Mouse (Mus musculus) forelimb bud, embryonic 11.5 days (tissue): ENCODE measurements around the gene Tas2r143.

ENCODE experiments used
- DNase-seq: peaks from one replicate; pipeline ENCODE4 v3.0.0-alpha.2; 2012; ENCODE audit warnings: low read depth, low spot score

The Tas2r143 gene

DNA sequence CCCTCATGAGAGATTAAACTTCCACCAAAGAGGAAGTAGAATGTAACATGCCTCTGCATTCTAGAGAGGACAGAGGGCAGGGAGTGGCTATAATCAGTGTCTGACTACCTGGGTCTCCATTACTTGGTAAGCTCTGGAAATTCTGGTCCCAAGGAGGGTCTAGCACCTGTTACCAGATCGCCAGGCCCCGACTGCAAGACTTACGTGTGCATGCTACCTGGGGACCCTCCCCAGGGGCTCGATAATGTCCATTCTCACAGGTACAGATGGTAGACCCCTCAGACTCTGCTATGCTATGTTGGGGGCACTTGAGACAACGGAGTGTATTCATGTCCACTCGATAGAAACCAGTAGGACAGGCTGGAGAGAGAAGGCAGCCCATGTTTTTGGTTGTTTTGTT, 34.8 kb upstream of the Tas2r143 start:
- DNase-seq, result no peak

DNA sequence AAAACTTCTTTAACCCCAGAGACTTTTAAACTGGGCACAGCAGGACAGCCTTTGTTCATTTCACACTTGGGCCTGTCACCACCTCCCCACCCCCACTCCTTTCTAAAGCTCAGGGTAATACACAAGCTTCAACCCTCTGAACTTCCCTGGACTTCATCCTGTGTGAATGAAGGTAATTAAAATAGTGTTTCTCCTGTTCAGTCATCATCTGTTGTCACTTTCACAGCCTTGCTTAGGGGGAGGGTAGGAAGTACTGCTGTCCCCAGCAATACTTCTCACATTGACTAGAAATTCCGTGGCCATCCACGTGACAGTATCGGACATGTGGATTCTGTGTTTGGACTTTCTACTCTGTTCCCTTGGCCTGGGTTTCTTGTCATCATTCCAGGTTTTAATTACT, 30.2 kb upstream of the Tas2r143 start:
- DNase-seq, result no peak

DNA sequence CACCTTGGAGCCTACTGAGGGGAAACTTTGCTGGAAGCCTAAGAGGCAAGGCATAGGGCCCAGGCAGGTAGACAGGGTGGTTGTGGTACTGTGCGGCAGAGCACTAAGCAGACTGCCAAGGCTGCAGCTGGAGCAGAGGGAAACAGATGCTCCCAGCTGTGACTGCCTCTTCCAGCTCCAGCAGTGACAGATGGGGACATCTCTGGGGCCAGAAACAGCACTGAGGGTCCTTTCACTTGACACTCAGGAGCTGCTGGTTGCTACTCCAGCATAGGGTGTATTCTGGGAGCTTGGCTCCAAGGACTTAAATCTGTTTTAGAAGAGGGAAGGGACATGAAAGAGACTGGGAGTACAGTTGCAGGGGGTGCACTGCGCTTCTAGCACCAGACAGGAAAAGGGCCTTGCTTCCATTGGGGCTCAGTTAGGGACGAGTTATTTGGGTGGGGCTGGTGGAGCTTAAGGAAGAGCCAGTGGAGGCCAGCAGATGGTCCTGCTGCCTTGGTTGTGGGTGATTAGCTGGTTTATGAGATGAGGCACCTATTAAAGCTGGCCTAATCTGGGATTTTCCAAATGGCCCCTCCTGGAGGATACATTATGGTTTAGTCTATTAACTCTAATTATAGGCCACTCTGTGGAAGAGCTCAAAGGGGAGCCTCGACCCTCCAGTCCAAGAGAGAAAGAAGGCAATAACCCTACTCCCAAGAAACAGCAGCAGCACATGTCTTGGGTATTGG, 29.2 kb upstream of the Tas2r143 start:
- DNase-seq, result no peak

DNA sequence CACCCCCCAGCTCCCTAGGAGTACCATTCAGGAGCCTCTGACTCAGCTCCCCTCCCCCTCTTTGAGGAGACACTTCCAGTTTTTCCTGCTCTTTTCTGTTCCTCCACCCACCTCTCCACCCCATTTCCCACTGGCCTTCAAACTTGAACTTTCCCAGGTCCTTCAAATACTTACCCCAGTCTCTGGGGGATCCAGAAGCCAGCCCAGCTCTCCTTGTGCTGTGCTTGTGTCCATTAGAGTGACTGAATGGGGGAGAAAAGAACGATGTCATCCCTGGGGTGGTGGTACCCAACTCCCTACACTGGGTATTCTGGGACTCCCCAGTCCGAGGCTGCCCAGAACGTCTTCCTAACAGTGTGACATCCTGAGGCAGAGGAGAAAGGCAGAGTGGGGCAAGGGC, 28.0 kb upstream of the Tas2r143 start:
- DNase-seq, result no peak

DNA sequence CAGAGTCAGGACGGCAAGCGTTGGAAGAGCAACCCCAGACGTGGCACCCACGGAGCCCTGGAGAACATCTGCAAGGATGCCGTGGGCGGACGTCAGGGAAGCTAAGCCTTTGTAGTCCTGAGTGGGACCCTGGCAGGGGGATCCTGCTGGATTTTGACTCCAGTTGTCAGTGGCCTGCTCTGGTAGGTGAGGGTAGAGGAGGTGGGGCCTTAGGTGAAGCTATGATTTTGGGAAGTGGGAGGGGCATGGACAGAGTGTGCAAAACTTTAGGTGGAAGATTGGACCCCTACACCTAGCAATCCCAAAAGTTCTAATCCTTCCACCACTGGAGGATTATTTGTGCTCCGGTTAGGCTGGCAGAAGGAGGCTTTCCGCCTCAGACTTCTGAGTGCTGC, 27.6 kb upstream of the Tas2r143 start:
- DNase-seq, result no peak

DNA sequence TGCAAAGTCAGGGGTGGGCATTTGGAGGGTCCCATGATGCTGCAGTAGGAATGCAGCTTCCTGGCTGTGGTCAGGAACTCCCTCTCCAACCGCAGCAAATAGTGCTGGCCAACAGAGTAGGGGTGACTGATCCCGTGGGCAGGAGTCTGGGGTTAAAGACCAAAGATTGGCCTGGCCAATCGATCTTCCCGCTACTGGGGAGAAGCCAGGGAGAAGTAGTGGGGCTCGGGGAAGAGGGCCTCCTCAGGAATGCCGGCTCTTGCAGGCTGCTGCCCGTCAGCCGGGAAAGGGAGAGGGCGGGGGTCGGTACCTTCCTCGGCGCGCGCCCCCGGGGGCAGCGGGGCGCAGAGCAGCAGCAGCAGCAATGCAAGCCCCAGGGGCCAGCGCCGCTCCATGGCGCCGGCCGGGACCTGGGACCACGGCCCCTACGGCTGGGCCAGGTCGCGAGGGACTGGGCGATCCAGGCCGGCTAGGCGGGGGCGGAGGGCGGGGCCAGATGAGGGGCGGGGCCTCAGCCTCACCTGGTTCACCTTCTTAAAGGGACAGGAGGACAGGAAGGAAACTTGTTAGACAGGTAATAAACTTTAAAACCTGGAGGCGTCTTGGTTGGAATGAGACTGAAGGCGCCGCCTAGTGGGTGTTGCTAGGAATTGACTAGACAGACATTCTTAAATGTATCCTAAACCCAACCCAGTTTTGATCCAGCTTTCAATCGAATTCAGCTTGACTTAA, 27.1 kb upstream of the Tas2r143 start, which contains the start of gene Epha1:
Epha1 (minus strand) TSS at position 453 of the 732 bp plus-strand sequence.
- peak; percentile 63 for DNase-seq

DNA sequence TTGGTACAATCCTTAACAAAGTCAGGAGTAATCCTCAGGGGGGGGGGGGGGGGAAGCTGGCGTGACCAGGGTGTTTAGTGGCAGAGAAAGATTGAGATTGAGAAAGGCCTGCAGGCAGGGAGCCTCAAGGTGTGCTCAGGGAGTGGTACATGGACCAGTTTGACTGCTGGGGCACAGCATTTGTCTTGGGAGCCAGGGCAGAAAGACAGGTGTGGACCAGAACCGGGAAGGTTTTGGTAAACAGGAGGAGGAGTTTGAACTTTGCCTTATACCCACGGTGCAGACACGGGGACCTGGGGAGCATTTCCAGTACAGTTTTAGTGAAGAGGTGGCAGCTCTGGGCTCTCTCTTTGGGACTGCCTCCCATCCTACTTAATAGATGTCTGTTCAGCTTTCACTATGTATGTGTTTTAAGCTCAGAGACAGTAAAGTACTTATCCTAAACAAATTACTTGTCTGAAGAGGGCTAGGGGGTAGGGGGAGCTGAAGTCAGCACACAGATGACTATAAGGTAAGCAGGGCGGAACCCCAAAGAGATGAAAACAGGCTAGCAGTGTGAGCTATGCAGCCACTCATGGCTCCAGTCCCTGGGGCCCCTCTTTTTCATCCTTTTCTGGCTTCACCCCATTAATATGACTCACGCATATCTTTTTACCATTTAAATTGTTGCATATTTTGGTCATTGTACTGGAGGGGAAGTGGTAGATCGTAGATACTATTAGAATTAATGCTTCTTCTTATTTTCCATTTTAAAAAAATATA, 26.2 kb upstream of the Tas2r143 start:
- no peak for DNase-seq

DNA sequence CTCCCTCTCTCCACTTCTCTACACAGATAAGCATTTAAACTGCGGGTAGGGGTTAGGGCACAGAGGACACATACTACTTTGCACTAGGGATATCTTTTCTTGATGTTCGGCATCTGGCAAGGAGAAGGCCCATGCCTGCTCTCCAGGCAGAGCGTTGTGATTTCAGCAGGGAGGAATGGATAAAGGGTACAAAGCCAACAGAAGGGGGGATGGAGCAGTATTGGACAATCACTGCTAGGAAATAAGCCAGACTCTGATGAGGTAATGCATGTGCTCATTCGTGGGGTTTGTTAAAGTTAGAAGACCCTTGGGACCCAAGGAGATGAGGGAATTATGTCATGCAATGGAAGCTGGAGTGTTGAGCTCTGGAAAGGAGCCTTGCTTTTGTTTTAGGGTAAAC, 25.3 kb upstream of the Tas2r143 start:
- no peak for DNase-seq

DNA sequence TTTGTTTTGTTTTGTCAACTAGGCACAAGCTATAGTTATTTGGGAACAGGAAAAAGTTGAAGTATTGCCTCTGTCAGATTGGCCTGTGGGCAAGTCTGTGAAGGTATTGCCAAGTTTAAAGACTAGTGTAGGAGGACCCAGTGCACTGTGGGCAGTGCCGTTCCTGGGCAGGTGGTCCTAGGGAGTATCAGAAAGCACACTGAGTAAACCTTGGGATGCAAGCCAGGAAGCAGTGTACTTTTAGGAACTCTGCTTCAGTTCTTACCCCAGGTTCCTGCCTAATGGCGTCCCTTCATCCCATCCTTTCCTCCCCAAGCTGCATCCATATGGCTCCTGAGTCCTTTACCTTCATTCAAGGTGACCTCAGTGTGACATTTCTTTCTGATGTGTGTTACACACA, 24.9 kb upstream of the Tas2r143 start:
- no peak for DNase-seq

DNA sequence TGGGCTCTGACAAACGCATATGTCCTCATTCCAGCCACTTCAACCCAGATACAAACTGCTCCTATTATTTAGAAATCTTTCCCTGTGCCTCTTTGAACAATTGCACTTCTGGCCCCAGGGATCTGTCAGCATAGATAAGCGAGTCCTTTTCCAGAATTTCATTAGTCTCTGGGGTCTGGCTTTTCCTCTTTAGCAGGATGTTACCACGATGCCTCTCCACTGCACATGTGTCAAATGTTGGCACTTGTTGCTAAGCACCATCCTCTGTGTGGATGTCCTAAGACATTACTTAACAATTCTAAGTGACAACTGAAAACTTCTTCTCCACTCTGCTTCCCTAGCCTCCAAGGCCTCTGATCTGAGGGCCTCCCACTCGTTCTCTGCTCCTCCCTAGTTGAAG, 24.0 kb upstream of the Tas2r143 start:
- DNase-seq, result no peak

DNA sequence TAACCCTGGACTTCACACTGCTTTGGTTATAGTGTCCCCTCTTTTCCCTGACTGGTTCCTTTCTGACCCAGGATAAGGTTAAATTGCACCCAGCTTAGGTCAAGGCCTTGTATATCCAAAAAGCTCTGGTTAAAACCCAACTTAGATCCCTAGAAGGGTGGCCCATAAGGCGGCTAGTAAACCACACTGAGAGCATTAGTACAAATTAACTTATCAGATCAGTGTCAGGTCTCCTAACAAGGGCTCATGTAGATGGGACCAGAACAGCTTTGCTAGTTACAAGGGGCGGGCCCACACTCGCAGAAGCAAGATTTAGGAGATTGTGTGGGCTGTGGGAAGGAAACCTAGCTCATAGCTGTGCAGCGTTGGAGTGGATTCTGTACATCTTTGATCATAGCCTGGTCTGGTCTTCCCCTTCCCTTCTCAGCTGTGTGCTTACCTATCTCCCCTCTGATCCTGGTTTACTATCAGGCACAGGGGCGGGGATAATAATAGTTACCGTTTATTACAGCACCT, 23.5 kb upstream of the Tas2r143 start:
- no peak for DNase-seq

DNA sequence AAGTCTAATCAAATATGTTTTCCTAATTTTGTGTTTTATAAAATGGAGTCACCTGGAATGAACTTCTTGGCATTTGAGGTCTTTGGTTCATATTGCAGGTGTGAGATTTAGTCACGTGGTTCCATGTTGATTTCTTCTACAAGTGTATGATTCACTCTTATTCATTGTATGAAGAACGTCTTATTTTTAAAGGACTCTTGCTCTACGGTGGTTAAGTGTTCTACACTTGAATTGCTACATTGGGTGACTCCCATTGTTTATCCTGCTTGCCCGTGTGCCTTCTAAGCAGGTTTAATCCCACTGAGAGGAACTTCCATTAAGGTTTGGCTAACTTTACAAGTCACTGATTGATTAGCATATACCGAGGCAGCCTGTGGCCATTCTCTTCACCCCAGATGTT, 22.8 kb upstream of the Tas2r143 start:
- DNase-seq, result no peak

DNA sequence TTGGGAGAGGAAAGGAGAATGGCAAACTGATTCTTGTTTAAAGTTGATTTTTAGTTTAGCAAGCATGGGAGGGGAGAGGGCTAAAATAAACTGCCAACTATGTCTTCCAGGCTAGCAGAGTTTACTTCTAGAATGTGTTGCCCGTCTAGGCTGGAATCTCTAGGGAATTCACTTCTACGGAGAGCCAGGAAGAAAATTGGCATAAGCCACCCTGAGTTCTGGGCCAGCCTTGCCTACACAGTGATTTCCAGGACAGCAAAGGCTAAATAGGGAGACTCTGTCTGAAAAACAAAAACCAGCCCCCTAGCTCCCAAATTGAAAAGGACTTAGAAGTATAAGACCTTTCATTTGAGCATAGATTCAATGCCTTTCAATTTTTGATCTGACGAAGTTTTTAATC, 20.5 kb upstream of the Tas2r143 start:
- DNase-seq, result no peak

DNA sequence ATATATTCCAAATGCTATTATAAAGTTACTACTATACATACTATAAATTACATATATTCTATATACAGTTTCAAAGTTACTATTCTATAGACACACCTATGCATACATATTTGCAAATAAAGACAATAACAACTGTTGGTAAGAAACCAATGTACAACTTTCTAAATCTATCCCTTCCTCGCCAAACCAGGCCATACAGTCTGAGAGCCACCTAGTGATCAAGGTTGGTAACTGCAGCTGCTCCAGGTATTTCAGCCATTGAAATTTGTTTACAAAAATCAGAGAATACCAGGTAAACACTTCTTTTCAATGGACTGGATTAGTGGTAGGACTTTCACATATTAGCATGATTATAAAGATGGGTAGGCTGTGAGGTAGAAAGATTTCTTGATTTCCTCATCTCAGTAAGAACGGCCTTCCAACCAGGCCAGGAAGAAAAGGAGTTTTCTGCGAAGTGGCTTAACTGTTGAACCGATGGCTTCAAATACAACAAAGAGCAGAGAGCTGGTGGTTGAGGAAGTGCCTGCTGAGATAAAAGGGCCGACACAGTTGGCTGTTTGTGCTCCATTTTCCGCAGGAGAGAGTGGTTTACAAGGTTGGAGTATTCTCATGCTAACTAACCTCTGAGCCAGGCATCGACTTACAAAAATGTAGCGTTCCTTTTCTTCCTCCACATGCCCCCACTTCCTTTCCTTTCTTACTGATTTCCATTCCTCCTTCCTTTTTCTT, 19.5 kb upstream of the Tas2r143 start:
- DNase-seq, result peak; percentile 55

DNA sequence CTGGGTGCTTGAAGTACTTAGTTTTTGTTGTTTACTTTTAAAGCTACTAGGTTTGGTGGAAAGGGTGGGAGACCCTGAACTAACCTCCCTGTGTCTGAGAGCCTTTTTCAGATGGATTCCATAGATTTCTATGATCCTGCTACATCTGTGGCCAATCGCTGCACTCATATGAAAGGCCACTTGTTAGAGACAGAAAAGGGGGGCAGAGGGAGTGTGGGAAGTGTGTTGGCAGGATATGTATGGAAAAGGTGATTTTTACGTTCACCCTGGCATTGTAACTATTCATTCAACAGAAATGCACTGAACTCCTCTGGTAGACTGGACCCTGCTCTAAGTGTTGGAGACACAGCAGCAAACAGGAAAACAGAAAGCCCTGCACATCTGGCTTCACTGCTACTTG, 18.8 kb upstream of the Tas2r143 start:
- no peak for DNase-seq

DNA sequence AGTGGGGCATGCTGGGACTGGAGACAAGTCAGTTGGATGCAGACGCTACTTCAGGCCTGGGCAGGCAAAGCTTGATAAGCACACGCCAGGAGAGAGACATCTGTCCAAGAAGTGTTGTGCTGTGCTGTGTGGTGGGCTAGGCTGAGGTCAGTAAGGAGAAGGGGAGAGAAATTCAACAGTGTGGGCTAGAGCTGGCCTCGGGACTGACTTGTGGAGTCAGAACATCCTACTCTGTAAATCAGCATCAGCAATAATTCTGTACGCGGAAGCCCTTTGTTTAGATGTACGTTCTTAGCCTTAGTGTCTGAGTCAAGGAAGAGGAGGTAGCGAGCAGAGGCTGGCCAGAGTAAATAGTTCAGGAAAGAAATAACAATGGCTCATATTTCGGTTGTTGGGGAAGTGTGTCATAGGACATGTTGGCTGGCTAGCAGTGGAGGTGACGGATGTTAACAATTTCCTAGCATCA, 18.1 kb upstream of the Tas2r143 start:
- DNase-seq, result no peak

DNA sequence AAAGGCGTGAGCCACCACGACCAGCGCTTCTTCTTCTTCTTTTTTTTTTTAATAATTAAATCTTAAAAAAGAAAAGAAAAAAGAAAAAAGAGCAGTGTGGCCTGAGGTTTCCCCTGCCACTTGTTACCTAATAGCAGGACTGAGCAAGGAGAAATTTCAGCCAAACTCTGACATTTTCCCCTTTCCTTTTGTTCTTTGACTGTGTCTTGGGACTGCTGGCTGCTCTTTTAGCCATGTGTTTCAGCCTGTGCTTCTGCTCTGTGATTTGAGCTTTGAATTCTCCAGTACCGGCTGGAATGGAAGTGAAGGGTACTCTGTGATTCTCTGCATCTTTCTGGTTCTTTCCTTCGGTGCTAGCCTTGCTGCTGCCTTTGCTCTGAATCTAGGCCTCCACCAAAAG, 16.7 kb upstream of the Tas2r143 start:
- no peak for DNase-seq

DNA sequence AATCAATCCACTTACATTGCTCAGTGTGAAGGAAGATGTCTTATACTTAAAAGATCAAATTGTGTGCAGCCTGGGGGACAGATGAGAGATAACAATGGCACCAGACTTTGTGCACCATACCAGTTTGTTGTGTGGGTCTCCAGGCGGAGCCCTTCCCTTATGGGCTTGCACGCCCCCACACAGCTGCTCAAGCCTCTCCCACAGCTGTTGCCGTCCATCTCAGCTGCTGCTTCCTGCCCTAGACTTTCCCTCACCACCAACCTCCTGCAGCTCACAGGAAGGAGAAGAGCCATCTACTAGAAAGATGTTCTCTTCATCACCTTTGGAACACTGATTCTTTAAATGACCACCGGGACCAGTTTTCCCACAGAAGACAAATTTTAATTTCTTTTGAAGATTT, 14.4 kb upstream of the Tas2r143 start:
- DNase-seq, result no peak

DNA sequence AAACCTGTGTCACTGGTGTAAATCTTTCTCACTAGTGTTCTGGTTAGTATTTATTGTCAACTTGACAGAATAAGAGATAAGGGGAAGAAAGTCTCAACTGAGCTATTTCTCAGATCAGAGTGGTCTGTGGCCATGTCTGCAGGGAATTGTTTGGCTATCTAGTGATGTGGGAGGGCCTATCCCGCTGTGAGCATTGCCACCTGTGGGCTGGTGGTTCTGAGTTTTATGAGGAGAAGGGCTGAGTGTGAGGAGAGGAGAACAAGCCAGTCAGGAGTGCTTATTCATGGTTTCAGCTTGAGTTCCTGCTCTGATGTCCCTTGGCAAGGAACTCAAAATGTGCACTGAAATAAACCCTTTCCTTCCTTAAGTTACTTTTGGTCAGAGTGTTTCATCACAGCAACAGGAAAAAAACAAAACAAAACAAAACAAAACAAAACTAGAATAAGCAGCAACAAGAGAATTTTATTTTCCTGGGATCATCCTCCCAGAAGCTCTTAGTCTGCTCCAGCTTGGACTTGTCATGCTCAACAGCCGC, 8.2 kb upstream of the Tas2r143 start:
- DNase-seq, result no peak

DNA sequence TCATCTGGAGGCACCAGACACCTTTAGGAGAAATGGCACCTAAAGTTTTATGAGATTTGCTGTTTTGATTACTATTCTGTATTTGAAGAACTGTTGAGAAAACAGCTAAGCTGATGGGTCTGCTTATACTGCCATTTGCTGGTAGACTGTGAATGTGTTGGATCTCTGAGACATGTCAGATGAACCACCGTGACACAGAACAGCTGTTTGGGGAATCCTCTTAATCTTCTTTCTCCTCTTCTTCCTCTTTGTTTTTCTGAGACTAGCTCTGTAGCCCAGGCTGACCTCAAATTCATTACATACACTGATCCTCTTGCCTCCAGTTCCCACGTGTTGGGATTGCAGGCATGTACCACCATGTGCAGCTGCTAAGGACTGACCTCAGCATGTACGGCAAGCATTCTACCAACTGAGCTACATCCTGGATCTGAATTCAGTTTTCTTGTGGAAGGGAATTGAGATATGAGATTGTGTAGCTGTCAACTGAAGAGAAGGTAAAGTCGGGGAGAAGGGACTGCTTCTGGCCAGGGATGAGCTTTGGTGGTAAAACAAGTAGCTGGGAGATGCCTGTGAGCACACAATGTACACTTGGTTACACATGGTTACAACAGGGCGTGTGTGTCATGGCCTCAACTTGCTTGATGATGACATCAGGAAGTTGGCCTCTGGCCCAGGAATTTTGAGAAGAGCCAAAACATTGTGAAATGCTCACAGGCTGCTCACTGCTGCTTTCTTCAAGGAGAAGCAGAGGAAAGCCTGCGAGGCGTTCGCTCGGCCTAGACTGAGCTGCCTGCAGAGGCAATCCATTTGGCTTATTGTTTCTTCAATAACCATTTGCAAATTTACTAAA, 3.9 kb upstream of the Tas2r143 start:
- no peak for DNase-seq
